Mouse (Mus musculus) heart, postnatal 0 days (tissue): ENCODE data around the gene Vps41. TPM values are rescaled to one million over a fixed set of nuclear protein-coding genes. Genes with fewer than 3 reads are reported as not detected.
A peak's percentile ranks its signal among the peaks of the same experiment; 100 is the strongest.

Experiments used
- ATAC-seq: fragments of 200-750 bp; cut with Nextera tagmentation; 2 replicates; pipeline ENCODE4 v1.8.0; 2017; ENCODE audit warnings: low read depth, moderate number of reproducible peaks, moderate library complexity; ENCODE audit not compliant: insufficient read depth
- DNase-seq: peaks from one replicate; pipeline ENCODE4 v3.0.0-alpha.2; 2016; ENCODE audit warnings: low spot score
- H3K27ac ChIP-seq: fragments of 300-500 bp; sonication (generic); 2 replicates; pipeline ENCODE4 v1.5.1; 2014; ENCODE audit warnings: low read depth, mild to moderate bottlenecking
- H3K27me3 ChIP-seq: fragments of 300-500 bp; sonication (generic); 2 replicates; pipeline ENCODE4 v1.6.1; 2014; ENCODE audit warnings: low read length, mixed read lengths; ENCODE audit not compliant: control insufficient read depth, insufficient read depth
- H3K36me3 ChIP-seq: fragments of 300-500 bp; sonication (generic); replicated peaks from 2 replicates; pipeline ENCODE4 v1.6.1; 2014; ENCODE audit warnings: low read length, mixed read lengths; ENCODE audit not compliant: control insufficient read depth, insufficient read depth
- H3K4me1 ChIP-seq: fragments of 300-500 bp; sonication (generic); 2 replicates; pipeline ENCODE4 v1.6.1; 2014; ENCODE audit warnings: antibody characterized with exemption; ENCODE audit not compliant: control insufficient read depth, insufficient read depth
- H3K4me2 ChIP-seq: fragments of 300-500 bp; sonication (generic); 2 replicates; pipeline ENCODE4 v1.6.1; 2014; ENCODE audit warnings: low read depth, mild to moderate bottlenecking, low read length, moderate library complexity
- H3K4me3 ChIP-seq: fragments of 300-500 bp; sonication (generic); 2 replicates; pipeline ENCODE4 v1.5.1; 2014; ENCODE audit warnings: low read depth, low read length
- H3K9ac ChIP-seq: fragments of 300-500 bp; sonication (generic); replicated peaks from 2 replicates; pipeline ENCODE4 v1.6.1; 2014; ENCODE audit warnings: low read depth, low read length, mixed read lengths
- H3K9me3 ChIP-seq: fragments of 300-500 bp; sonication (generic); replicated peaks from 2 replicates; pipeline ENCODE4 v1.6.1; 2016; ENCODE audit warnings: low read length; ENCODE audit not compliant: control insufficient read depth
- CTCF ChIP-seq: IDR thresholded peaks from 2 replicates; pipeline ENCODE4 v1.5.1; 2016; ENCODE audit warnings: antibody characterized with exemption, control low read depth, low read depth
- EP300 ChIP-seq: IDR thresholded peaks from 2 replicates; pipeline ENCODE4 v1.6.1; 2016; ENCODE audit warnings: antibody characterized with exemption, low read depth
- WGBS: fragments of 180-500 bp; shearing (Covaris S2); extraction: QIAGEN DNeasy Blood & Tissue Kit; methylation state at CpG from one replicate; pipeline ENCODE4 v1.1.7; 2014; 5-methylcytosine and 5-hydroxymethylcytosine counted together
- polyA plus RNA-seq: library from polyadenylated mRNA; unstranded; fragments of >200 nt; fragmentation: Nextera tagmentation; extraction: Ambion mirVana; gene quantifications from 2 replicates; pipeline ENCODE4 v1.2.1, GENCODE M21; 2015
- total RNA-seq: library from RNA; depleted of rRNA; stranded (reverse); fragments of >200 nt; gene quantifications from 2 replicates; pipeline ENCODE4 v1.2.3, GENCODE M21; 2014; ENCODE audit warnings: low replicate concordance; rRNA removed

The Vps41 gene
- total RNA-seq (25.2 and 28.9 TPM in 2 replicates), polyA plus RNA-seq (29.9 and 32.6 TPM in 2 replicates)

DNA sequence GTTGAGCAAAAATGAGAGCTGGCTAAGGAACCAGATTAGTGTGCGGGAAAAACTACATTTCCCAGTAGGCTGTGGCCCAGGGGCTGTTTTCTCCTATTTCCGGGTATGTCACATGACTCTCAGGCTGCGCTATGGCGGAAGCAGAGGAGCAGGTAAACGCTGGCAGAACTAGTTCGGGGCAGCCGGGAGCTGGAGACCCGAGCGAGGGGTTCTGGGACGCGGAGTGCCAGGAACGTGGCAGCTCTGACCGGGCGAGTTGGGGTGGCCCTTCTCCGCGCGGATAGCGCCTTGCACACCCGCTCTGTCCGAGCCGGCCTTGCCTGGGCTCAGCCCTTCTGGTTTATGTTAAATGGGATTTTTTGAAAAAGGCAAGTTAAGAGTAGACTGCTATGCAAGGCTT lies at the start of gene Vps41:
Vps41 (plus strand) TSS at position 102 of the 400 bp plus-strand sequence.
- under 1% methylated on average over 21 of the region's 21 CpGs for WGBS
- H3K4me2 ChIP-seq: peak within 1 kb of the TSS; percentile 75
- H3K9ac ChIP-seq: peak within 1 kb of the TSS; percentile 83
- H3K36me3 ChIP-seq: no peaks in the 10 kb centered on the region
- H3K4me1 ChIP-seq: no peaks in the 10 kb centered on the region
- H3K4me3 ChIP-seq: peak within 1 kb of the TSS; percentile 95
- H3K27me3 ChIP-seq: no peaks in the 10 kb centered on the region
- H3K9me3 ChIP-seq: no peaks in the 10 kb centered on the region
- H3K27ac ChIP-seq: peak within 1 kb of the TSS; percentile 35; the same call in 1 of the 2 replicates
- DNase-seq: peak; percentile 83
- no peak for TF ChIP-seq CTCF
- no peak for TF ChIP-seq EP300
- ATAC-seq: peak; percentile 98

DNA sequence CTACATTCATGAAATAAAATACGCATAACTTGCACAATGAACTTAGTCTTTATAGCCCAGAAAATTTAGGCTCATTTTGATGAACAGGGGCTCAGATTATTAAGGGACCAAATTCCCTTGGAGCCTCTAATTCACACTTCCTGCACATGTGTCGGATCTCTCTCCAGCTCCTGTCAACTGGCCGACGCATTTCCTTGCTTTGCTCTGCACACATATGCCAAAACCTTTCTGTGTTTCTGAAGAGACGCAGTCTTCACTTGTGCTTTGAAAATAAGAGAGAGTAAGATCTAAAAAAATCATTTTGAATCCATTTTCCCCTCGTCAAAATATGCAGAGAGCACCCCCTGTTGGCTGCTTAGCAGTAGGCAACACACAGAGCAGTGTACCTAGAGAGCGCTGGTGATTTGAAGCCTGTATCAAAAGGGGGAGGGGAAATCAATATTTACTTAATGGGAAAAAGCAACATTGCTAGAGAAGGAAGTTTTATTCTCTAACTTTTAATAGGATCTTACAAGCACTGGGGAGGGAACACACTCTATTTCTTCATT lies 18.5 kb upstream of the Vps41 start:
- Histone ChIP-seq H3K36me3 (no peaks in the 10 kb centered on the region), H3K27ac (no peak overlapping the region), H3K4me3 (no peak overlapping the region), H3K27me3 (no peaks in the 10 kb centered on the region), H3K9ac (no peak overlapping the region), H3K4me2 (no peak overlapping the region), H3K9me3 (no peaks in the 10 kb centered on the region), H3K4me1 (no peaks in the 10 kb centered on the region)
- ATAC-seq (no peak), DNase-seq (no peak)
- TF ChIP-seq CTCF: peak; percentile 51
- TF ChIP-seq EP300: no peak
- 39% methylated on average over 7 of the region's 7 CpGs for WGBS

DNA sequence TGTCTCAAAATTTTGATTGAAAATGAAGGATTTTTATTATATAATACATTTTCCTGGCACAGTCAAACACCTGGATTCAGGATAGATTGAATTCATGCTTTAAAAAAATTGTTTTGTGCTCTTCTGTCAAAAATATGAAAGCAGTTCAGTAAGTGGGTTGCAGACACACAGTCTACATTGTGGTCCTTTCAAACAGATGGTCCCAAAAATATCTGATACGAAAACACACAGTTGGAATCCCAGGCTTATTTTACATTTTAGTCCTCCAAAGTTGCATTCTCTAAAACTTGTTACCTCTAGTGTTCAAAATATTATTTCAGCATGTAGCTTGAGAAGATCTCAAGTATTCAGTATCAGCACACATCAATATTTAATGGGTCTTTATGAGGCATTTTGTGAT lies 5.4 kb upstream of the Vps41 start:
- H3K4me3 ChIP-seq: no peak overlapping the region
- WGBS: 86% methylated on average over 1 of the region's 1 CpGs

DNA sequence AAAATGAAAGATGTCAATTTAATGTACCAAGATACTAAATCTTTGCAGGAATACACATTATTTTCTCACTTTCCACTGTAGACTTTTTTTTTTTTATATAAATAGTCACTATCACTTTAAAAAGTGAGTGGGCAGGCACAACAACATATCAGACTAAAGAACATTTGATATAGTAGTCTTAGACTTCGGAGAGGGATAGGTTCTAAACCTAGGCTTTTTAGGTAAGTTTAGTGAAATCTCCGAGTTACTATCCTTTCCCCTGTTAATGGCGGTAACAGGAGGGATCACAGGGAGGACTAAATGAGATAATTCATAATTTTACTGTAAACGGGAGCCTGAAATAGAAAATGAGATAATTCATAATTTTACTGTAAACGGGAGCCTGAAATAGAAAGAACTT lies 379 bp upstream of the Vps41 start:
- ATAC-seq (no peak; the same call in 1 of the 2 replicates), DNase-seq (no peak)
- Histone ChIP-seq H3K4me3 (peak overlapping the region; percentile 95), H3K36me3 (no peaks in the 10 kb centered on the region), H3K27ac (no peak overlapping the region), H3K4me1 (no peaks in the 10 kb centered on the region), H3K27me3 (no peaks in the 10 kb centered on the region), H3K4me2 (peak overlapping the region; percentile 75), H3K9me3 (no peaks in the 10 kb centered on the region), H3K9ac (no peak overlapping the region)
- WGBS: 31% methylated on average over 5 of the region's 5 CpGs
- no peak for TF ChIP-seq CTCF
- TF ChIP-seq EP300: no peak

More for the DNA sequence above, 5.4 kb upstream of the Vps41 start:
- Histone ChIP-seq H3K4me2 (no peak overlapping the region), H3K36me3 (no peaks in the 10 kb centered on the region), H3K9me3 (no peaks in the 10 kb centered on the region), H3K4me1 (no peaks in the 10 kb centered on the region), H3K27ac (no peak overlapping the region), H3K9ac (no peak overlapping the region), H3K27me3 (no peaks in the 10 kb centered on the region)
- ATAC-seq: no peak
- no peak for TF ChIP-seq EP300
- no peak for TF ChIP-seq CTCF
- no peak for DNase-seq

DNA sequence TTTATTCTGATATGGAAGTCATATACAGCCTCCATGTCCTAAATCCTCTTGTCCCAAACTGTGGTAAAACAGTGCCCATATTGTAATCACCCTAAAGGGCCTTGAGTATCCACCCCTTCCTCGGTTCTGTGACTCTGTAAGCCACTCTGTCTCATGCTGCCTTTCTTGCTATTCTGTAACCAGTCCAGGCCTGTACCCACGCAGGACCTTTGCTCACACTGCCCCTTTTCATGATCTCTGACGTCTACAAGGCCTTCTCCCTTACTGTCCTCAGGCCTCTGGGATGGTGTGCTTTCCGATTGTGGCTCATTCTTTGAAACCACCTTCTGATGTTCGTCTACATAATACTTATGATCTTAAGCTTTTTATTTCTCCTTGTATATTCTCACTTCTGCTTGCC lies 1.4 kb downstream of the Vps41 start:
- H3K4me2 ChIP-seq: no peak overlapping the region
- no peaks in the 10 kb centered on the region for H3K36me3 ChIP-seq
- DNase-seq: no peak
- no peaks in the 10 kb centered on the region for H3K9me3 ChIP-seq
- no peak overlapping the region for H3K4me3 ChIP-seq
- no peak for TF ChIP-seq CTCF
- TF ChIP-seq EP300: no peak
- no peak overlapping the region for H3K27ac ChIP-seq
- no peaks in the 10 kb centered on the region for H3K27me3 ChIP-seq
- no peaks in the 10 kb centered on the region for H3K4me1 ChIP-seq
- H3K9ac ChIP-seq: no peak overlapping the region
- ATAC-seq: no peak
- 80% methylated on average over 5 of the region's 5 CpGs for WGBS

DNA sequence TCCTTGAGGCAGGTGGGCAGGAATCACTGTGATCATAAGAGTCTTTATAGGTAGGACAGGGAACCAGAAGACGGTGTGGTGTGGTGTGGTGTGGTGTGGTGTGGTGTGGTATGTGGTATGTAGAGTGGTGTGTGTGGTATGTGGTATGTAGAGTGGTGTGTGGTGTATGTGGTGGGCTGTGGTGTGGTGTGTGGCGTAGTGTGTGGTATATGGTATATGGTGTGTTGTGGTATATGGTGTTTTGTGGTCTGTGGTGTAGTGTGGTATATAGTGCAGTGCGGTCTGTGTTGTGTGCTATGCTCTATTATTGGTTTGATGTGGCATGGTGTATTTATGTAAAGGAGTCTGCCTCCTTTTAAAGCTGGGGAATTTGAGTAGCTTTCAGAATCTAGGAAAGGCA lies 13.6 kb downstream of the Vps41 start:
- Histone ChIP-seq H3K27ac (no peak overlapping the region), H3K9me3 (no peaks in the 10 kb centered on the region)
- 94% methylated on average over 3 of the region's 3 CpGs for WGBS

More for the DNA sequence above, 13.6 kb downstream of the Vps41 start:
- Histone ChIP-seq H3K4me3 (no peak overlapping the region), H3K4me2 (no peak overlapping the region), H3K4me1 (no peaks in the 10 kb centered on the region), H3K9ac (no peak overlapping the region), H3K36me3 (no peaks in the 10 kb centered on the region), H3K27me3 (no peaks in the 10 kb centered on the region)
- ATAC-seq (no peak), DNase-seq (no peak)
- TF ChIP-seq CTCF (no peak), EP300 (no peak)
